Mouse (Mus musculus): ENCODE measurements at regions not wholly inside any gene's neighbourhood (a gene's known extent, or its start where the extent isn't known, plus 50 kb on each side); places are given as distances from the start of the nearest gene placed in this dataset.

GRCm38 (mm10) chr11:55816566-55816965, 208.6 kb upstream of the Glra1 start:
- H3K9me3 ChIP-seq (ENCODE audit: control insufficient read depth, low read length): no peaks in the 10 kb centered on the region

GRCm38 (mm10) chr11:55810685-55811084, 202.7 kb upstream of the Glra1 start:
- H3K9me3 ChIP-seq (ENCODE audit: control insufficient read depth, low read length): no peaks in the 10 kb centered on the region
- no peaks in the 10 kb centered on the region for H3K27me3 ChIP-seq (ENCODE audit: control insufficient read depth, insufficient read depth, low read length)
- WGBS: 76% methylated on average over 3 of the region's 3 CpGs
- DNase-seq (ENCODE audit: low spot score) (no peak), ATAC-seq (ENCODE audit: low FRiP score, low read depth) (no peak)
- no peak overlapping the region for H3K4me2 ChIP-seq (replicated peaks; ENCODE audit: low read depth, low read length, severe bottlenecking)
- TF ChIP-seq POLR2A (IDR thresholded peaks at IDR 0.05; ENCODE audit: borderline replicate concordance, extremely low read depth, insufficient read depth, insufficient read length): no peak
- no peaks in the 10 kb centered on the region for H3K4me1 ChIP-seq (ENCODE audit: control insufficient read depth, insufficient read depth, low read length)
- no peaks in the 10 kb centered on the region for H3K36me3 ChIP-seq (ENCODE audit: control insufficient read depth, insufficient read depth, low read length)
- H3K27ac ChIP-seq (replicated peaks; ENCODE audit: low read depth, low read length): no peak overlapping the region
- H3K4me3 ChIP-seq (replicated peaks; ENCODE audit: low read length): no peak overlapping the region
- no peak overlapping the region for H3K9ac ChIP-seq (ENCODE audit: low read depth, low read length, severe bottlenecking)

More at GRCm38 (mm10) chr11:55816566-55816965, 208.6 kb upstream of the Glra1 start:
- Histone ChIP-seq H3K27ac (replicated peaks; ENCODE audit: low read depth, low read length) (no peak overlapping the region), H3K36me3 (ENCODE audit: control insufficient read depth, insufficient read depth, low read length) (no peaks in the 10 kb centered on the region), H3K4me3 (replicated peaks; ENCODE audit: low read length) (no peak overlapping the region), H3K4me2 (replicated peaks; ENCODE audit: low read depth, low read length, severe bottlenecking) (no peak overlapping the region), H3K4me1 (ENCODE audit: control insufficient read depth, insufficient read depth, low read length) (no peaks in the 10 kb centered on the region), H3K9ac (ENCODE audit: low read depth, low read length, severe bottlenecking) (no peak overlapping the region), H3K27me3 (ENCODE audit: control insufficient read depth, insufficient read depth, low read length) (no peaks in the 10 kb centered on the region)
- DNase-seq (ENCODE audit: low spot score) (no peak), ATAC-seq (ENCODE audit: low FRiP score, low read depth) (no peak)
- TF ChIP-seq POLR2A (IDR thresholded peaks at IDR 0.05; ENCODE audit: borderline replicate concordance, extremely low read depth, insufficient read depth, insufficient read length): no peak

GRCm38 (mm10) chr11:55791195-55791865, 183.3 kb upstream of the Glra1 start:
- Histone ChIP-seq H3K9me3 (ENCODE audit: control insufficient read depth, low read length) (no peaks in the 10 kb centered on the region), H3K27ac (replicated peaks; ENCODE audit: low read depth, low read length) (no peak overlapping the region), H3K9ac (ENCODE audit: low read depth, low read length, severe bottlenecking) (no peak overlapping the region), H3K4me1 (ENCODE audit: control insufficient read depth, insufficient read depth, low read length) (no peaks in the 10 kb centered on the region), H3K27me3 (ENCODE audit: control insufficient read depth, insufficient read depth, low read length) (no peaks in the 10 kb centered on the region), H3K4me3 (replicated peaks; ENCODE audit: low read length) (no peak overlapping the region), H3K4me2 (replicated peaks; ENCODE audit: low read depth, low read length, severe bottlenecking) (no peak overlapping the region), H3K36me3 (ENCODE audit: control insufficient read depth, insufficient read depth, low read length) (no peaks in the 10 kb centered on the region)
- TF ChIP-seq POLR2A (IDR thresholded peaks at IDR 0.05; ENCODE audit: borderline replicate concordance, extremely low read depth, insufficient read depth, insufficient read length): no peak
- 42% methylated on average over 8 of the region's 8 CpGs for WGBS
- ATAC-seq (ENCODE audit: low FRiP score, low read depth) (no peak), DNase-seq (ENCODE audit: low spot score) (no peak)

- no peak for TF ChIP-seq POLR2A (IDR thresholded peaks at IDR 0.05; ENCODE audit: borderline replicate concordance, extremely low read depth, insufficient read depth, insufficient read length)
- Histone ChIP-seq H3K36me3 (ENCODE audit: control insufficient read depth, insufficient read depth, low read length) (no peaks in the 10 kb centered on the region), H3K9ac (ENCODE audit: low read depth, low read length, severe bottlenecking) (no peak overlapping the region), H3K4me3 (replicated peaks; ENCODE audit: low read length) (no peak overlapping the region), H3K27me3 (ENCODE audit: control insufficient read depth, insufficient read depth, low read length) (no peaks in the 10 kb centered on the region), H3K27ac (replicated peaks; ENCODE audit: low read depth, low read length) (no peak overlapping the region), H3K4me2 (replicated peaks; ENCODE audit: low read depth, low read length, severe bottlenecking) (no peak overlapping the region), H3K9me3 (ENCODE audit: control insufficient read depth, low read length) (no peaks in the 10 kb centered on the region), H3K4me1 (ENCODE audit: control insufficient read depth, insufficient read depth, low read length) (no peaks in the 10 kb centered on the region)
- no peak for ATAC-seq (ENCODE audit: low FRiP score, low read depth)
- 78% methylated on average over 3 of the region's 3 CpGs for WGBS
- no peak for DNase-seq (ENCODE audit: low spot score)
Measured at GRCm38 (mm10) chr11:55789638-55790037, 181.6 kb upstream of the Glra1 start.

- ATAC-seq (ENCODE audit: low FRiP score, low read depth): no peak
- Histone ChIP-seq H3K4me2 (replicated peaks; ENCODE audit: low read depth, low read length, severe bottlenecking) (no peak overlapping the region), H3K27ac (replicated peaks; ENCODE audit: low read depth, low read length) (no peak overlapping the region), H3K36me3 (ENCODE audit: control insufficient read depth, insufficient read depth, low read length) (no peaks in the 10 kb centered on the region), H3K9ac (ENCODE audit: low read depth, low read length, severe bottlenecking) (no peak overlapping the region), H3K4me3 (replicated peaks; ENCODE audit: low read length) (no peak overlapping the region), H3K4me1 (ENCODE audit: control insufficient read depth, insufficient read depth, low read length) (no peaks in the 10 kb centered on the region), H3K9me3 (ENCODE audit: control insufficient read depth, low read length) (no peaks in the 10 kb centered on the region), H3K27me3 (ENCODE audit: control insufficient read depth, insufficient read depth, low read length) (no peaks in the 10 kb centered on the region)
- 76% methylated on average over 3 of the region's 3 CpGs for WGBS
- DNase-seq (ENCODE audit: low spot score): no peak
- no peak for TF ChIP-seq POLR2A (IDR thresholded peaks at IDR 0.05; ENCODE audit: borderline replicate concordance, extremely low read depth, insufficient read depth, insufficient read length)
Measured at GRCm38 (mm10) chr11:55781044-55781443, 173.0 kb upstream of the Glra1 start.

Measured in limb, embryonic 14.5 days (tissue).